Mouse (Mus musculus) kidney, embryonic 14.5 days (tissue): ENCODE measurements at regions not wholly inside any gene's neighbourhood (a gene's known extent, or its start where the extent isn't known, plus 50 kb on each side); places are given as distances from the start of the nearest gene placed in this dataset.
A peak's percentile ranks its signal among the peaks of the same experiment; 100 is the strongest.

ENCODE experiments used
- ATAC-seq: fragments of 200-750 bp; cut with Nextera tagmentation; 2 replicates; pipeline ENCODE4 v1.8.0; 2017; ENCODE audit warnings: moderate number of reproducible peaks, mild to moderate bottlenecking, moderate TSS enrichment, moderate library complexity; ENCODE audit not compliant: low FRiP score, low TSS enrichment
- H3K27ac ChIP-seq: fragments of 300-500 bp; sonication (generic); 2 replicates; pipeline ENCODE4 v1.5.1; 2014; ENCODE audit warnings: low read depth, mild to moderate bottlenecking, low read length, moderate library complexity, mixed read lengths
- H3K27me3 ChIP-seq: fragments of 300-500 bp; sonication (generic); 2 replicates; pipeline ENCODE4 v1.6.1; 2014; ENCODE audit warnings: mild to moderate bottlenecking, low read length; ENCODE audit not compliant: control insufficient read depth, insufficient read depth
- H3K36me3 ChIP-seq: fragments of 300-500 bp; sonication (generic); 2 replicates; pipeline ENCODE4 v1.6.1; 2014; ENCODE audit warnings: low read length, mixed read lengths; ENCODE audit not compliant: control insufficient read depth, insufficient read depth
- H3K4me1 ChIP-seq: fragments of 300-500 bp; sonication (generic); 2 replicates; pipeline ENCODE4 v1.6.1; 2014; ENCODE audit warnings: low read length, mixed read lengths; ENCODE audit not compliant: control insufficient read depth, insufficient read depth
- H3K4me2 ChIP-seq: fragments of 300-500 bp; sonication (generic); replicated peaks from 2 replicates; pipeline ENCODE4 v1.6.1; 2014; ENCODE audit warnings: low read depth, mild to moderate bottlenecking, low read length
- H3K4me3 ChIP-seq: fragments of 300-500 bp; sonication (generic); 2 replicates; pipeline ENCODE4 v1.5.1; 2014; ENCODE audit warnings: mild to moderate bottlenecking, low read length
- H3K9ac ChIP-seq: fragments of 300-500 bp; sonication (generic); 2 replicates; pipeline ENCODE4 v1.6.1; 2014; ENCODE audit warnings: low read depth, mild to moderate bottlenecking, low read length, moderate library complexity
- H3K9me3 ChIP-seq: fragments of 300-500 bp; sonication (generic); 2 replicates; pipeline ENCODE4 v1.6.1; 2016; ENCODE audit warnings: low read length; ENCODE audit not compliant: control insufficient read depth
- WGBS: fragments of 180-500 bp; shearing (Covaris S2); extraction: QIAGEN DNeasy Blood & Tissue Kit; methylation state at CpG from one replicate; pipeline ENCODE4 v1.1.7; 2014; 5-methylcytosine and 5-hydroxymethylcytosine counted together

DNA sequence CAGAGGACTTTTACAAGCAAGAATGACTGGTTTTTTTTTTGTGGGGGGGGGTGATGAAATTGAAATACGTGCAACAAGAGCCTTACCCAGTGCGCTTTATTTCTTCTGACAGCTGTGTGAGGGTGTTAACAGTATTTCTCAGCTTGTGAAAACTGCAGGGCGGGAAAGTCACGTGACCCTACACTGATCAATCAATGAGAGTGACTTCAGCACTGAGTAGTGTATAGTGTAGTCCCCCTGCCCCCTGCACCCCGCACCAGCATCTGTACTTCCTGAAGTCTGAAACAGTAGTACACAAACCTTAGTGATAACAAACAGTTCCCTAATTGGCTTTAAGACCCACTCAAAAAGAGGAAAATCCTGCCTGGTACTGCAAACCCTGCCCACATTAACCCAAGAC lies 158.5 kb upstream of the Adamts5 start:
- Histone ChIP-seq H3K9me3 (no peaks in the 10 kb centered on the region), H3K27me3 (no peaks in the 10 kb centered on the region), H3K4me2 (no peak overlapping the region), H3K27ac (no peak overlapping the region), H3K4me3 (no peak overlapping the region), H3K9ac (no peak overlapping the region), H3K36me3 (no peaks in the 10 kb centered on the region), H3K4me1 (no peaks in the 10 kb centered on the region)
- 60% methylated on average over 5 of the region's 5 CpGs for WGBS
- ATAC-seq = no peak

DNA sequence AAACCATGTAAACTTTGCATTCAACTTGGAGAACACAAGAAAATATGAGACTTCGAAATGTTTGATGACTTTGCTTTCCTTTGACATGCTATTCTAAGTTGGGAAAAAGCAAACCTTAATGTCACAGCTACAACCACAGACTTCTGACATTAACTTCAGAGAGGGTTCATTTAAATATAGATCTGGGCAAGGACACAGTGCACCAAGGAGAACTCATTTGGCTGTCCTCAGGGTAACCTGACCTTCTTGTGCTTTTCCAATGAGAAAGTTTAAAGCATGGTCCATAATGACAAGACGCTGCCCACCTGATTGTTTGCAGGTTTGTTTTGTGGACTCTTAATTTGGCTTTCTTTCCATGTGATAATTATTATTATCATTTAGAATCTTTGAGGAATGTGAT lies 143.1 kb upstream of the Adamts5 start:
- Histone ChIP-seq H3K4me1 (no peaks in the 10 kb centered on the region), H3K9ac (no peak overlapping the region), H3K27me3 (no peaks in the 10 kb centered on the region), H3K4me3 (no peak overlapping the region), H3K9me3 (no peaks in the 10 kb centered on the region), H3K4me2 (no peak overlapping the region), H3K36me3 (no peaks in the 10 kb centered on the region), H3K27ac (no peak overlapping the region)
- 88% methylated on average over 2 of the region's 2 CpGs for WGBS
- ATAC-seq = no peak

DNA sequence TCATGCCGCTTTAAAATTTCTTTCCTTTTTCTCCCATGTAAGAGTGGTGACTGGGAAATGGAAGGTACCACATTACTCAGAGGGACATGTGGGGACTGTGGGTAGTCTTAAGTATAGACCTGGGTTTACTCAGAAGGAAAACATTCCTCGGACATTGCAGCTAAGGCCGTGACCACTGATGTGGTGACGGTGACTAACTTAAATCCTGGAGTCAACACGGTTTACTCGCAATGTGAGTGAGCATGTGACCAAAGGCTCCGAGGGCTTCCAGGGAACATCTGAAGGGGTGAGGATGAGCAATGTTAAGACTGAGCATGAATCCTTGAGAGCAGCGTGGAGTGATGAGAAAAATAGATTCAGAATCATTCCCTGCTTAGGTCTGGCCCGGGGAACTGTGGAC lies 133.1 kb upstream of the Adamts5 start:
- Histone ChIP-seq H3K9ac (no peak overlapping the region), H3K36me3 (no peaks in the 10 kb centered on the region), H3K4me3 (no peak overlapping the region), H3K27ac (no peak overlapping the region), H3K9me3 (no peaks in the 10 kb centered on the region), H3K27me3 (no peaks in the 10 kb centered on the region), H3K4me1 (no peaks in the 10 kb centered on the region), H3K4me2 (no peak overlapping the region)
- WGBS = 91% methylated on average over 9 of the region's 9 CpGs
- no peak for ATAC-seq

DNA sequence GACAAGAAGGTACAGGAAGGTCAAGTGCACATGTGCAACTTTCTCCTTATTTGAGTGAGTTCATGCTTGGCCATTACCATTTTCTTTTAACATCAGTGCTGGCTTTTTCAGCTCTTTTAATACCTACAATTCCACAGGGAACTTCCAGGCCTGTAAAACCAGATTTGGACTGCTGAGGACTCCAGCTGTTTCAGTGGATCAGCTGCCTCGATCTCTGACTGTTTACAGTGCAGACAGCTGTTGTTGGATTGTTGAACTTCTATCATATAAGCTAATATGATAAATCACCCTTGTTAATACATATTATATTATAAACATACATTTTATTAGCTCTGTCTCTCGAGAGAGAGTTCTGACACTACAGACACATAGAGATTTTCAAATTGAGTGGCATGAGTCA lies 126.1 kb upstream of the Adamts5 start:
- H3K27me3 ChIP-seq = no peaks in the 10 kb centered on the region
- H3K4me3 ChIP-seq = no peak overlapping the region
- H3K9me3 ChIP-seq = no peaks in the 10 kb centered on the region
- H3K9ac ChIP-seq = no peak overlapping the region
- H3K4me1 ChIP-seq = no peaks in the 10 kb centered on the region
- ATAC-seq = no peak
- H3K4me2 ChIP-seq = no peak overlapping the region
- no peaks in the 10 kb centered on the region for H3K36me3 ChIP-seq
- whole genome bisulfite sequencing = 65% methylated on average over 2 of the region's 2 CpGs
- H3K27ac ChIP-seq = no peak overlapping the region

DNA sequence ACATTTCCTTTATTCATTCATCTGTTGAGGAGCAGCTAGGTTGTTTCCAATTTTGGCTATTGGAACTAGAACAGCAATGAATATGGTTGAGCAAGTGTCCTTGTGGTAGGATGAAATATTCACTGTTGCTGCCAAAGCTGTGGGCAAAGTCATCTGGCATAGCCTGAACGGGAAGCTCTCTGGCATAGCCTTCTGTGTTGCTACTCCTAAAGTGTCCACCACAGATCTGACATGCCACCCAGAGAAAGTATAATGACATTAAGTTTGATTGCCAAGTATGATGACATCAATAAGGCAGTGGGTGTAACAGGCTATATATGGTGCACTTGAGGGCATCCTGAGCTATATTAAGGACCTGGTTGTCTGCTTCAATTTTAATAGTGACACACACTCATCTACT lies 113.7 kb upstream of the Adamts5 start:
- no peaks in the 10 kb centered on the region for H3K4me1 ChIP-seq
- no peak overlapping the region for H3K4me2 ChIP-seq
- ATAC-seq = no peak
- H3K27me3 ChIP-seq = no peaks in the 10 kb centered on the region
- H3K9ac ChIP-seq = no peak overlapping the region
- WGBS = 77% methylated on average over 1 of the region's 1 CpGs
- H3K9me3 ChIP-seq = no peaks in the 10 kb centered on the region
- H3K27ac ChIP-seq = no peak overlapping the region
- H3K4me3 ChIP-seq = no peak overlapping the region
- H3K36me3 ChIP-seq = no peaks in the 10 kb centered on the region

DNA sequence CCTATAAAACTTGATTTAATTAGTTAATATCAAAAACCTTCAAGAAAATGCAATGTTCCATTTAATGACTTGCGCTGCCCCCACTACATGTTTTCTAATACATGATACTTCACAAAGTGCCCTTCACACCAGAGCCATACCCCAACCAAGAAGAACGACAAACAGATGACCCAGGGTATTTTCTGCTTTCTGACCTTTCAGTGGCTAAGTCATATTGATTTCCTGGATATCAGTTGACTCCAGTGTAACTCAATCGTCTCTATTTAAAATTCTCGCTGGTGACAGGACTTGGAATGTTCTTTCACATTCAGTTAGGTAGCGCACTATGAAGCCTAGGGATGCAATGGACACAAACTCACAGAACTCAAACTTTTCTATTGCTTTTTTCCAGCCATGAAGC lies 109.4 kb upstream of the Adamts5 start:
- Histone ChIP-seq H3K27me3 (no peaks in the 10 kb centered on the region), H3K27ac (no peak overlapping the region), H3K4me2 (no peak overlapping the region), H3K9me3 (no peaks in the 10 kb centered on the region), H3K36me3 (no peaks in the 10 kb centered on the region), H3K9ac (no peak overlapping the region), H3K4me1 (0 out of 2 replicates have a peak, but pooled peaks cover 2% of the 10 kb centered on the region), H3K4me3 (no peak overlapping the region)
- no peak for ATAC-seq
- WGBS = 66% methylated on average over 5 of the region's 5 CpGs

DNA sequence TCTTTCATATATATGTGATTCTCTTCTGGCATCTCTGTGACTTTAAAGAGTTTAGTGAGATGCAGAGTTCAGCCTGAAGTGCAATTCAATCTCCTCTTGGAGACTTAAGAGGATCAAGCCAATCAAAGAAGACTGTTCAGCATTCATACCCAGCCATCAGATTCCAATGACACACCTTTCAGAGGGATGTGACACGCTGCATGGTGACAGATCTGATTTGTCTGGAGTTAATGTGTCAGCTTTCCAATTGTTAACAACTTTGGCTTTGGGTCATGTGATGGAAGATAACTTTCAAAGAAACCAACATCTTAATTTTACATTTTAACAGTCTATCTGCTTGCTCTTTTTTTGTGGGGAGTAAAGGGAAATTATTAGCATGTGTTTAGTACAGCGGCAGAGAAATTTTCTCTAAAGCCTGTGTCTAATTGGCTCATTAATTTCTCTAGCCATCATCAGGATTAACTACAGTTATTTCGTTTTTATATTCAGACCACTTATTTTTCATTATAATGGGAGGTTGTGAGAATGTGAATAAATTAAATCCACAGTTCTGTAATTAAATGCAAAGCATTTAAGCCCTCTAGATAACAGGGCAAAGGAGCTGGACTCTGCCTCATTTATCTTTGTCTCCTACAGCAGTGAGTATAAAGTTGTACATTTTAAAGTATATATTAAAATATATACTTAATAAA lies 108.2 kb upstream of the Adamts5 start:
- no peak overlapping the region for H3K9ac ChIP-seq
- H3K27me3 ChIP-seq = no peaks in the 10 kb centered on the region
- peak overlapping the region; percentile 55; the same call in 1 of the 2 replicates for H3K27ac ChIP-seq
- 0 out of 2 replicates have a peak, but pooled peaks cover 2% of the 10 kb centered on the region for H3K4me1 ChIP-seq
- no peak overlapping the region for H3K4me2 ChIP-seq
- no peak for ATAC-seq
- WGBS = 43% methylated on average over 3 of the region's 3 CpGs
- H3K36me3 ChIP-seq = no peaks in the 10 kb centered on the region
- no peaks in the 10 kb centered on the region for H3K9me3 ChIP-seq
- H3K4me3 ChIP-seq = no peak overlapping the region

DNA sequence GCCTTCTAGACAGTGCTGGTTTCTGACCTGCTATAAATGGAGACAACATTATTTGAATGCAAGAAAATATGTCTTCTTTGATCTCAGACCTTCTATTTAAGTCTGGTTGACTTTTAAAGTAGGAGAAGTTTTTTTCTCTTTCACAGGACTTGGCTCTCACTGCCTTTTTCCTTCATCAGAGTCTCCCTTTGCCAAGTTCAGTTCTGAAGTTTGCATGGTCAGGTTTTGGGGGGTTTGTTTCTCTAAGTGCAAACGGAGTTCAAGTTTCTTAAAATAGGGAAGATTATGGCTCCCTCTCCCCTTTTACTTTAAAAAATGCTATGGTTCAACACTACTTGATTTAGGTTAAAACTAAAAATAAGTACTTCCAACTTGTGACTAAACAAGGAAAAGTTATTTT lies 106.2 kb upstream of the Adamts5 start:
- Histone ChIP-seq H3K4me3 (no peak overlapping the region), H3K4me2 (no peak overlapping the region), H3K27me3 (no peaks in the 10 kb centered on the region), H3K36me3 (no peaks in the 10 kb centered on the region), H3K4me1 (0 out of 2 replicates have a peak, but pooled peaks cover 2% of the 10 kb centered on the region), H3K27ac (no peak overlapping the region), H3K9ac (no peak overlapping the region), H3K9me3 (no peaks in the 10 kb centered on the region)
- ATAC-seq = no peak
- 55% methylated on average over 1 of the region's 1 CpGs for WGBS

DNA sequence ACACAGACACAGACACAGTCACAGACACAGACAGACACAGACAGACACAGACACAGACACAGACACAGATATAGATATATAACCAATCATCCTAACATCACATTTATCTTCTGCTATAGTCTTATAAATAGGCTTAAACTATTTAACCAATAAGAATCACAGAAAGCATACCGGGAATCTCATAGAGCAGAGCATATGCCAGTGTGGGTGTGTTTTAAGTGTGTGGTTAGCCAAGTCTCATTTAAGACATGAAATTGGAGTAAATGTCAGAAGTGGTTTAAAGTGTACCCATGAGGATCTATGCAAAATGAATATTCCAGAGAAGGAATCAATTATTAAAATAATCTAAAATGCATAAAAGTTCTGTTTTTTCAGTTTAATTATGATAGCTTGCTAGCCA lies 99.2 kb upstream of the Adamts5 start:
- Histone ChIP-seq H3K27me3 (no peaks in the 10 kb centered on the region), H3K4me2 (no peak overlapping the region), H3K9me3 (no peaks in the 10 kb centered on the region), H3K9ac (no peak overlapping the region), H3K4me3 (no peak overlapping the region), H3K4me1 (no peaks in the 10 kb centered on the region), H3K27ac (no peak overlapping the region), H3K36me3 (no peaks in the 10 kb centered on the region)
- WGBS = 92% methylated on average over 1 of the region's 1 CpGs
- ATAC-seq = no peak
